Mouse (Mus musculus) heart, adult 2 months (tissue): Measurements from ENCODE around the gene Chkb.

Experiments used
- CTCF ChIP-seq: fragments of 200-600 bp; IDR thresholded peaks from 2 replicates; pipeline ENCODE4 v1.8.1; 2022; ENCODE audit warnings: antibody characterized with exemption, mild to moderate bottlenecking, moderate library complexity
- EP300 ChIP-seq: fragments of 200-500 bp; IDR thresholded peaks from 2 replicates; pipeline ENCODE4 v1.6.1; 2011; ENCODE audit warnings: low read depth, low read length, control low read depth; ENCODE audit not compliant: insufficient read depth

- TF ChIP-seq CTCF (no peak), EP300 (no peak)
Measured at GRCm38 (mm10) chr15:89473921-89474320, 44.2 kb upstream of the Chkb start.
